Mouse (Mus musculus) CH12.LX (cell line): Measurements from ENCODE around the gene Pak2.

Source experiments
- CHD1 ChIP-seq: IDR thresholded peaks from 2 replicates; pipeline ENCODE4 v1.6.1; 2012; ENCODE audit warnings: low read depth, low read length, improper control_type of control experiment, inconsistent platforms
- CHD2 ChIP-seq: IDR thresholded peaks from 2 replicates; pipeline ENCODE4 v1.6.1; 2011; ENCODE audit warnings: low read length, improper control_type of control experiment
- CTCF ChIP-seq, 2 experiments: IDR thresholded peaks in 1 of 2; conservative IDR thresholded peaks in 1 of 2; 2 replicates each; pipeline ENCODE4 v1.5.1; 2011 to 2012; ENCODE audit warnings: low read depth in 2 of 2, low read length in 2 of 2, improper control_type of control experiment in 1 of 2, inconsistent platforms in 1 of 2, mild to moderate bottlenecking in 1 of 2, moderate library complexity in 1 of 2
- EP300 ChIP-seq: IDR thresholded peaks from 2 replicates; pipeline ENCODE4 v1.6.1; 2011; ENCODE audit warnings: low read length, improper control_type of control experiment
- MAZ ChIP-seq: IDR thresholded peaks from 2 replicates; pipeline ENCODE4 v1.6.1; 2012; ENCODE audit warnings: low read depth, mild to moderate bottlenecking, inconsistent platforms, low read length, improper control_type of control experiment, moderate library complexity
- MEF2A ChIP-seq: IDR thresholded peaks from 2 replicates; pipeline ENCODE4 v1.6.1; 2014; ENCODE audit warnings: low read depth, mild to moderate bottlenecking, inconsistent platforms, low read length, improper control_type of control experiment, borderline replicate concordance
- TCF12 ChIP-seq: IDR thresholded peaks from 2 replicates; pipeline ENCODE4 v1.6.1; 2014; ENCODE audit warnings: low read depth, mild to moderate bottlenecking, inconsistent platforms, low read length, improper control_type of control experiment
- UBTF ChIP-seq: IDR thresholded peaks from 2 replicates; pipeline ENCODE4 v1.6.1; 2012; ENCODE audit warnings: low read depth, mild to moderate bottlenecking, inconsistent platforms, low read length, improper control_type of control experiment, moderate library complexity

DNA sequence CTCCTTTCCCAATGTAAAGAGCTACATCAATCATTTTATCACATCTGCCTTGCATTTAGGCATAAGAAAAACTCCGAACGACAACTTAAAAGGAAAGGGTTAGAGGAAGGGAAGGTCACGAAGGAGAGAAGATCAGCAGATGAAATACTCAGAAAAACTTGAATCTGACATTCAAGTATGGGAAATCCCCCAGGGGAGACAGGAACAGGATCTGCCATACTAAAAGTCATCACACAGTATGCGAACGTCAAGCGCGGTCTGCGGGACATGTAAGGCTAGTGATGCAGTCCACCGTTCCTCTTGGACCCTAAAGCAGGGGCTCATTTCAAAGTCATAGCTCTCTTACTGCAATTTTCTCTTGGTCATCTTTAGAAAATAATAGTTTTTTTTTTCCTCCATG lies 59.5 kb downstream of the Pak2 start:
- TF ChIP-seq TCF12 (no peak), MAZ (no peak), UBTF (no peak), CTCF (conservative IDR thresholded peaks at IDR 0.05 in 1 of 2, IDR thresholded peaks at IDR 0.05 in 1 of 2; ENCODE audit: low read depth in 2 of 2, low read length in 2 of 2) (no peak), EP300 (no peak), MEF2A (no peak), CHD2 (no peak), CHD1 (no peak)
